ENCODE assay signal across 9 mouse cellular contexts in genomic region chr3:83915102-83915501, GRCm38 (mm10).
DNase-seq lines count a peak whose midpoint lies in the region.
"Had no signal": no experiment of that assay in that cellular context is flagged by ENCODE, and none has a peak within 500 bp of the region (broad histone marks: within the 10 kb centered on the region; RNA-seq: fewer than 3 reads in every experiment).

No protein-coding gene starts in this region.

- peak; percentile 34 to 62 for DNase-seq in adrenal gland, adult (ENCODE audit: inconsistent age in 2 of 2, low spot score in 1 of 2)
- DNase-seq in adrenal gland, postnatal 14 days, result no peak
- peak; percentile 33 to 37 for DNase-seq in left cerebral cortex, postnatal 14 days (ENCODE audit: low spot score in 2 of 2)
- no peak for DNase-seq in left cerebral cortex, postnatal 10 days (ENCODE audit: extremely low spot score in 1 of 2, low spot score in 2 of 2)
- DNase-seq in 3T3-L1 (ENCODE audit: low read depth, low spot score), result peak; percentile 81
- DNase-seq in brain, adult 2 months (ENCODE audit: low read depth, low spot score), result peak; percentile 80
- DNase-seq in heart, postnatal 4 days, result no peak
- DNase-seq in c-Kit-positive CD71-positive TER-119-positive erythroid progenitor cells, embryonic 14.5 days (ENCODE audit: low spot score), result no peak
- DNase-seq: liver, embryonic 13.5 days had no signal

- intact Hi-C loops in left cerebral cortex, postnatal 14 days (cut with DNase I), result loop anchor here (10.0 kb wide), 1 partner anchor 240 kb away; the partner anchor contains the start of gene Mnd1
- intact Hi-C loops in left cerebral cortex, postnatal 10 days (cut with DNase I), result loop anchor here (10.0 kb wide), 1 partner anchor 240 kb away; the partner anchor contains the start of gene Mnd1

Comparison
In these comparisons a context has a peak if more than half of its experiments do, and no peak if none do; other contexts are left out.
1. DNase-seq: peak in adrenal gland, adult (2 of 2), left cerebral cortex, postnatal 14 days (2 of 2), 3T3-L1 (single experiment) and brain, adult 2 months (single experiment); none in adrenal gland, postnatal 14 days (single experiment), left cerebral cortex, postnatal 10 days (0 of 2), heart, postnatal 4 days (single experiment) and c-Kit-positive CD71-positive TER-119-positive erythroid progenitor cells, embryonic 14.5 days (single experiment).